Mouse (Mus musculus) left cerebral cortex, adult 9 months (tissue): ENCODE data around the gene Mark3.
"Not testable (repeated sequence)": the region's sequence is repeated elsewhere in the genome, so short reads cannot be mapped to it uniquely, and the experiment has no call there.

Source experiments
- DNase-seq, 2 experiments: peaks; one replicate each; pipeline ENCODE4 v3.0.0; 2022; ENCODE audit warnings: low spot score in 2 of 2

Gene Mark3

DNA sequence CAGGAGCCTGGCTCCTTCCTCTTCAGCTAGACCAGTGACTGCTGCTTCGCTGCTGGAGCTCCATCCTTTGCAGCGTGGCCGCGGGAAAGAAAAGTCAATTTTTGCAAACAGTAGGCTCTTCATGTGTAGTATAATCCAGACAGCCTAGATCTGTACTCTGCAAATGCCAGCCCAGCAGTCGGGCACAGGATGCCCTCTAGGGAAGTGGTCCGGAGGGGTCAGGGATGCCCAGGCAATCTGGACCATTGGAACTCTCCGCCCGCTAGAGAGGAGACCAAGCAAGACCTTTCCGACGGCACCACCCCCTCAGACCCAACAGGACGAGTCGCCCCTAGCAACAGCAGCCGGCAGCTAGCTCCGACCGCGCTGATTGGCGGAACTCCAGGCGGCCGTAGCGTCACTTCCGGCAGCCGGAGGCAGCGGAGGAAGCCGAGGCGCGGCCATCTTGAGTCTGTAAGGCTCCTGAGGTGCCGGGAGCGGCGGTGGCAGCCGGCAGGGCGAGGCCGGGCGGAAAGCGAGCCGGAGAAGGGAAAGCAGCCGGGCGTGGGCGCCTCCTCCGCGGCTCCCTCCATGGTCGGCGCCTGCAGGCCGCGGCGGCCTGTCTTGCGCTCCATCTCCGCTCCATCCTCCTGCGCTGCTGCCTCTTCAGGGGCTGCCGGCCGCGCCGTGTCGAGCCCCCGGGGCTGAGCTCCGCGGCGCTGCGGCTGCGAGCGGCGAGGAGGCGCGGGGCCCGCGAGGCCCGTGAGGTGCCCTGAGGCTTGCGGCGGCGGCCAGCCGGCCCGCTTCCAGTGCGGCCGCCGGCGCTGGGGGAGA lies at the start of gene Mark3:
Gene Mark3, plus strand, starts transcription at position 450 of the 813 bp plus-strand sequence.
- peak; percentile 91 to 97 for DNase-seq

DNA sequence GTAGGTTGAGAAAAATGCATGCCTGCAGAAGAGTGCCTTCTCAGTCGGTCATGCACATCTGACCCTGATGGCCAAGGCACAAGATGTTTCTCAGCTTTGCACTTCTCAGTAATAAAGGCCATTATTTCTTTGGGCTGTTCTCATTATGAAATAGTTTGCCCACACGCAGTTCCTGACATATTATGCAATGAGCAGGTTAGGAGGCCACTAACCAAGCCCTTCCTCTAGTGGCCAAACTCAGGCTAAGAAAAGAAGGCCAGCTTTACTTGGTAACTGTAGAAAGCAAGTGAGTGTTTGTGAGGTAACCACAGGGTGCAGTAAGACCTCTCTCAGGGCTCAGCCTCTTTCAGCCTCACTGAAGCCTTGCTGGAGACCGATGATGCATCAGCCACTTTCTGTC lies 49.4 kb upstream of the Mark3 start:
- no peak for DNase-seq

DNA sequence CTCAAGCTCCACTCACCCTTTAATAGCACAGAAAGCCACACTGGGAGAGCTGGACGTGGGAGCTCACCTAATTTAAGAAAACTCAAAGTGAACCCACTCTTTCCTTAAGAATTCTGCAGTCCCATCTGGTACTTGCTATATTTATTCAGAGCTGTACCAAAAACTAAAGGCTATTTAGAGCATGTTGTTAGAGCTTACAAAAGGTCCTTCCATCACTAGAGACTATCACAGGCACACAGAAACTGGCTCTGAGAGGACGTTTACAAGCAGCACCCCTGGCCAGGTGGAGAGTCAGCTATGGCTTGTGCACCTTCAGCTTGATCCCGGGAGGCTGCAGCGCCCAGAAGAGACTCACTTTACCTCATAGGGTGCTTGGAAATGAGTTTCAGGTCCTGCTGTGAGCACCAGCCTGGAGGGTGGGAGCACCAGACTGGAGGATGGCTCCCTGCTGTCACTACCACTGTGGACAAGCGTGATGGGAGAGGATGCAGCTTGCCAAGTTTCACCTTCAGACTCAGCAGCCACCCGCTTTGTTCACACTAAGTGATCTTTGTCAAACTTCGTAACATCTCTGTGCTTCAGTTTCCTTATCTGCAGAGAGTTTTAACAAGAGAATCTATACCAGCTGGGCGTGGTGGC lies 46.6 kb upstream of the Mark3 start:
- DNase-seq: peak; percentile 64 to 73

DNA sequence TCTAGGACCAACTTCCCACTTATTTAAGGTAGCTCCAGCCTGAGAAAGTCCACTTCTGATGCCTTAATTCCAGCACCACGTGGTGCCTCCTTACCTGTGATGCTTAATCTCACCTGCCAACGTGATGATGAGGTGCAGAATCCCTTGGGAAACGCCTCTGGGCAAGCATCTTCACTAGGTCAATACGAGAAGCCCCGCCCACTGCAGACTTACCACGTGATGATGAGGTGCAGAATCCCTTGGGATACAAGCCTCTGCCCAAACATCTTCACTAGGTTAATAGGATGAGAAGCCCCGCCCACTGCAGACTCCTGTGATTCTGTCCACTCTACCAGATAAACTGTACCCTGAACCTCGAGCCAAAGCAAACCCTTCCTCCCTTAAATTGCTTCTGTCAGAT lies 45.1 kb upstream of the Mark3 start:
- no peak for DNase-seq

DNA sequence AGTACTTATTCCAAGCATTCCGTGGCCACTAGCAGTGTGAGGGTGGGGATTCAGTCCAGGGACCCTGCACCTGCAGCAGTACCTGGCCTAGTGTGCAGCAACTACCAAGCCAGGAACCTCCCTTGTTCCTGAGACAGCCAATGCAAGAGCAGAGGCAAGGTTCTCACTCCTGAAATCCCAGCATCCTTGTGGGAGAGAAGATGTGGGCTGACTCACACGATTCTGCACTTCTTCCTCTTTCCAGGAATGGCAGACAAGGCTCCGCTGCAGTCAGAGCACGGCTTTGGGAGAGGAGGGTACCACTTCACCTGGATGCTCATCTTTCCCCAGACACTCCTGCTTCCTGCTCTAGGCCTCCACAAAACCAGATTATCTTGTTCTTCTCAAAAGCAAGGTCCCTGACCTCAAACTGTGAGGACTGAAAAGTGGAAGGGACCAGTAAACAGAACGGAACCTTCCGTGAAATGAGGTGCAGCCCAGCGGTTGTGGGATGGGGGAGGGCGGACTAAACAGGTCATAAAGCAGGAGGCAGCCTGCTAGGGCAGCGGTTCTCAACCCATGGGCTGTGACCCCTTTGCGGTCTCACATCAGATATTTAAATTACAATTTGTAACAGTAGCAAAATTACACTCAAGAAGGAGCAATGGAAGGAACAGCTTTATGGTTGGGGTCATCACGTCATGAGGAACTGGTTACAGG lies 41.1 kb upstream of the Mark3 start:
- DNase-seq: peak in 1 of 2 experiments; percentile 54

- DNase-seq: no peak
Observed at GRCm38 (mm10) chr12:111535281-111535680, 39.0 kb upstream of the Mark3 start.

DNA sequence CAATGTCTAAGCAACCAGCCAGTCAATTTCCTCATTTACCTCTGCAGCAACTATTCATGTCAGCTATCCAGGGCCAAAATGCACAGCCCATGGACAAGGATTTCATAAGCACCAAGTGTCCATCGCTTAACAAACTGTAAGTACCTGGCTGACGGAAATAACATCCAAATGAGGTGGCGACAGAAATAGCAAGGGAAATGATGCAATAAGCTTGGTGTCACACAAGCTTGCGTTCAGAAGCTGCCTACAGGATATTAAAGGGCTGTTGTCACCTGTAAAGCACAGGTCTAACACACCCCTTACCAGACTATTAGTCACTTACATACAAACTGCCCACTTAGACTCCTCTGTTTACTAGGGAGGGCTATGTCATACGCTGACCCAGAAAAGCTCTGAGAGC lies 38.6 kb upstream of the Mark3 start:
- DNase-seq: no peak

GRCm38 (mm10) chr12:111536746-111537145 lies 37.6 kb upstream of the Mark3 start:
- DNase-seq: no peak

DNA sequence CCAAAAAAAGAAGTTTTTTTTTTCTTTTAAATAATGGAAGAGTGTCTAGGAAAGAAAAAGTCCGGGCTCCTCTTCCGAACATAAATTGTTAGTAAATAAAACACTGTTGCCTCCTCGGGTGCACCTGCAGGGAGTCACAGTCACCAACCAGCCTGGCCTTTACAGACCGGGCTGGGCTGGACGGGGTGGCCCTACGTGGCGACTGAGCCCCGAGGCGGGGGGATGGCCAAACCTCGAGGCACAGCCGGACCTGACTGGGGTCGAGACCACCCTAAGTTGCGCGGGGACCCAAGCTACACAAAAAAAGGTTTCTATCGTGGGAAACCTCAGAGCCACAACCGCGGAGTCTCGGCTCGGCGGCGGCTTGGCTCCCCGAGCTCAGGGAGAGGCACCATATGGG lies 37.0 kb upstream of the Mark3 start:
- DNase-seq: peak in 1 of 2 experiments; percentile 30

- DNase-seq: peak; percentile 97 to 99
Observed at GRCm38 (mm10) chr12:111537796-111538291, 36.5 kb upstream of the Mark3 start, which contains the start of gene Eif5. Gene Eif5, plus strand, starts transcription at chr12:111538016.

- DNase-seq: peak; percentile 45 to 69
Observed at GRCm38 (mm10) chr12:111538292-111539040, 35.9 kb upstream of the Mark3 start.

GRCm38 (mm10) chr12:111539041-111539345 lies 35.3 kb upstream of the Mark3 start:
- DNase-seq: no peak

DNA sequence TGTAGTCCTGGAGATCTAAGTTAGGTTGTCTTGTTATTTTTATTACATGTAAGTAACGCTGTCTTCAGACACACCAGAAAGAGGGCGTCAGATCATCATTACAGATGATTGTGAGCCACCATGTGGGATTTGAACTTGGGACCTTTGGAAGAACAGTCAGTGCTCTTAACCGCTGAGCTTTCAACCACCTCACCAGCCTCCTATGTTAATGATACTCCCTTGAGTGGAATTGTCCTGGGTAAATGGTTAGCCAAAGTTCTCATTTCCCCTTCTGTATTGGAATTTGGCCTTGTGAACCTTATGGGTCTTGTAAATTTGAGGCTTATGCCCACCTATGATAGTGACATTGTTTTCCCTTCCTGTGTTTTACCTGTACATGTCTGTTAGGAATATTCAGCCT lies 27.3 kb upstream of the Mark3 start:
- no peak for DNase-seq

- DNase-seq: no peak
Observed at GRCm38 (mm10) chr12:111548555-111549289, 25.6 kb upstream of the Mark3 start.

DNA sequence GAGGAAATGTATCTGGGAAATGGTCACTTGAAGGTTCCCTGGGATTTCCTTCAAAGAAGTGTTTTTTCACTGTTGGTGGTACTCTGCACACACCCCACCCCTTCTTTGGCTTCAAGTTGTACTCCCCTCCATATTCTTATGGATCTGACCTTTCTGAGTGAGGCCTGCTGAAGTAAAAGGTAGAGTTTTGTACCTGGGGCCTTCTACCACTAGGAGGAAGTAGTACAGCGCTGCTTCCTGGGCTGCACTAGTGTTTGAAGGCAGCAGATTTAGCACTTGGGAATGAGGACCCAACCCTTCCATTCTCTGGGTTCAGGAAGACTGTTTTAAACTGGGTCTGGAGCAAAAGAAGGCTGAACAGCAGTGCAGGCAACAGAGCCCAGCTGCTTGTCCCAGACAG lies 23.6 kb upstream of the Mark3 start:
- no peak for DNase-seq

GRCm38 (mm10) chr12:111552342-111552741 lies 22.0 kb upstream of the Mark3 start:
- no peak for DNase-seq

GRCm38 (mm10) chr12:111555357-111555756 lies 19.0 kb upstream of the Mark3 start:
- no peak for DNase-seq

GRCm38 (mm10) chr12:111555893-111556292 lies 18.4 kb upstream of the Mark3 start:
- not testable (repeated sequence) for DNase-seq

- no peak for DNase-seq
Observed at GRCm38 (mm10) chr12:111557538-111557937, 16.8 kb upstream of the Mark3 start.

- DNase-seq: no peak
Observed at GRCm38 (mm10) chr12:111558655-111559054, 15.7 kb upstream of the Mark3 start.

DNA sequence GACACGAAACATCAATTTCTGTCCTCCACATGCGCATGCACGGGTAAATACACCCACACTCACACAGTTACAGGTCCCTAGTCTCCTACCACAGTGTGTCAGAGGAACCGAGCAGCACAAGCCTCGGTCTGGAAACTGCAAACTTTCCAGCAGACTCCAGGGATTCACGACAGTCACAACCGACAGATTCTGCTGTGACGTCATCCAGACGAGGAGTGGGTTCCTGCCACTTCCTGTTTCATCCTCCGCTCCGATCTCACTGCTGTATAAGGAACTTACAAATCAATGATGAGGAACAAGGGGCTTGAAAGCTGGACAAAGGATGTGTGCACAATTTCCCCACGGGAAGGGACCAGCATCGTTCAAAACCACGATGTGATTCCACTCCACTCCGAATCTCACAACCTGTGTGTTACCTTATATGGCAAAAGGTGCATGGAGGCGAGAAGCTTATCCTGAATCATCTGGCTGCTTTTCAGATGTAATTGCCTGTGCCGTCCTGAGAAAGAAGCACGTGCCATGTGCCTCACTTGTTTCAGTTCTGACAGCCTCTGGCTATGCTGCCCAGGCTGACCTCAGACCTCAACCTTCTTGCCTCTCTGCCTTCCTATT lies 14.6 kb upstream of the Mark3 start:
- DNase-seq: peak in 1 of 2 experiments; percentile 71
